Mouse (Mus musculus): Measurements from ENCODE around the gene Ak1.

GRCm38 (mm10) chr2:32617601-32618000, 4.0 kb upstream of the Ak1 start:
- peak; percentile 39; the same call in 1 of the 2 replicates for TF ChIP-seq CTCF (IDR thresholded peaks at IDR 0.05; ENCODE audit: control insufficient read depth, insufficient read depth, low read length)
- TF ChIP-seq POLR2A (IDR thresholded peaks at IDR 0.05; ENCODE audit: borderline replicate concordance, control insufficient read depth, low read depth, low read length), result no peak
